Mouse (Mus musculus) 3134 (cell line): ENCODE measurements around the gene Ssr3.

Experiments
- DNase-seq: peaks from one replicate; pipeline ENCODE4 v3.0.0-alpha.2; 2011; ENCODE audit warnings: low spot score; ENCODE audit not compliant: insufficient read length; ENCODE audit errors: extremely low read depth

The Ssr3 gene

GRCm38 (mm10) chr3:65378724-65379123 is 13.7 kb downstream of the Ssr3 start:
- DNase-seq: no peak

- peak; percentile 28 for DNase-seq
These were observed 17.7 kb downstream of the Ssr3 start for GRCm38 (mm10) chr3:65374729-65375128.

GRCm38 (mm10) chr3:65373594-65374182 is 18.7 kb downstream of the Ssr3 start:
- DNase-seq: no peak

GRCm38 (mm10) chr3:65372552-65372951 is 19.9 kb downstream of the Ssr3 start:
- DNase-seq: no peak

GRCm38 (mm10) chr3:65367944-65368343 is 24.5 kb downstream of the Ssr3 start:
- no peak for DNase-seq

- DNase-seq: no peak
These were observed 26.3 kb downstream of the Ssr3 start for GRCm38 (mm10) chr3:65365921-65366710.

- DNase-seq: no peak
These were observed 27.2 kb downstream of the Ssr3 start for GRCm38 (mm10) chr3:65365184-65365583.

GRCm38 (mm10) chr3:65363438-65363837 is 29.0 kb downstream of the Ssr3 start:
- DNase-seq: no peak

- DNase-seq: no peak
These were observed 32.1 kb downstream of the Ssr3 start for GRCm38 (mm10) chr3:65360163-65360969.

- DNase-seq: no peak
These were observed 33.6 kb downstream of the Ssr3 start for GRCm38 (mm10) chr3:65358841-65359240.

GRCm38 (mm10) chr3:65358275-65358674 is 34.1 kb downstream of the Ssr3 start:
- no peak for DNase-seq

GRCm38 (mm10) chr3:65355479-65355878 is 36.9 kb downstream of the Ssr3 start:
- no peak for DNase-seq

GRCm38 (mm10) chr3:65353263-65354037 is 39.0 kb downstream of the Ssr3 start:
- no peak for DNase-seq

- DNase-seq: peak; percentile 63
These were observed 39.9 kb downstream of the Ssr3 start for GRCm38 (mm10) chr3:65352278-65353127.

- DNase-seq: no peak
These were observed 46.2 kb downstream of the Ssr3 start for GRCm38 (mm10) chr3:65346176-65346575.

GRCm38 (mm10) chr3:65340173-65340951 is 52.1 kb downstream of the Ssr3 start:
- DNase-seq: no peak

- no peak for DNase-seq
These were observed 54.5 kb downstream of the Ssr3 start for GRCm38 (mm10) chr3:65337835-65338464.
